Mouse (Mus musculus): ENCODE data around the gene Cntd1.

DNA sequence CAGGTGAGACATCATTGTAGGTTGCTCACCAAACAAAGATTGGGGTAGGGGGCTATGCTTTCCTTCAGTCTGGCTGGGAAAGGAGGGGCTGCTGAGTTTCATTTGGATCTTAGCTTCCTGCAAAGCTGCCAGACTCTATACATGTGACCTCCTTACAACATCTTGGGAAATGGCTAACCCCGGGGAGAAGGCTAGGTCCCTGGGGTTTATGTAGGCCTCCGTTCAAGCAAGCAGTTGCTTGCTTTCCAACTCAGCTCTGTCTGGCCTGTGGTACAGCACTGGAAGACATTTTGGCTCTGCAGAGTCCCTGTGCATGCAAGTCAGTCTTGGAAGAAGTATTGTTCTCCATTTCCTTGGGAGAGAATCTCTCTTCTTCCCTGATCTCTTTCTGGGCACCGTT lies 53.7 kb downstream of the Cntd1 start:
- TF ChIP-seq CTCF (IDR thresholded peaks at IDR 0.05; ENCODE audit: extremely low read depth, insufficient read depth, low read length) (no peak), POLR2A (IDR thresholded peaks at IDR 0.05; ENCODE audit: extremely low read depth, insufficient read depth, low read length) (no peak)

Data from cortical plate, adult 2 months (tissue).